Mouse (Mus musculus) spleen, adult 10 weeks (tissue): ENCODE data around the gene Farp1. TPM values are rescaled to one million over a fixed set of nuclear protein-coding genes. Genes with fewer than 3 reads are reported as not detected.

Source experiments
- polyA plus RNA-seq: library from polyadenylated mRNA; stranded (reverse); fragments of 350-450 nt; fragmentation: Illumina TruSeq; extraction: RNeasy Lipid Tissue Mini Kit (QIAGEN cat#74804); gene quantifications from one replicate; pipeline ENCODE4 v1.2.3, GENCODE M21; 2015; ENCODE audit warnings: low replicate concordance; ENCODE audit not compliant: insufficient read depth

The Farp1 gene
- 3.4 TPM for polyA plus RNA-seq

GRCm38 (mm10) chr14:121034973-121035662, at the start of gene Farp1:
Farp1 (plus strand) TSS chr14:121035200.

Other genes starting within 250 kb of the Farp1 start
- 70.2 TPM for gene Ipo5, start 124.0 kb upstream of the Farp1 start, polyA plus RNA-seq